Mouse (Mus musculus): ENCODE measurements around the gene H2-Ob. TPM values are rescaled to one million over a fixed set of nuclear protein-coding genes. Genes with fewer than 3 reads are reported as not detected.

The H2-Ob gene
- polyA plus RNA-seq, 1 experiment from 2014 or later = 0.54 TPM

GRCm38 (mm10) chr17:34300691-34301566, 62.2 kb downstream of the H2-Ob start:
- WGBS (ENCODE audit: insufficient replicate concordance) = 57% methylated on average over 23 of the region's 23 CpGs

GRCm38 (mm10) chr17:34301670-34302190, 63.0 kb downstream of the H2-Ob start:
- ATAC-seq (ENCODE audit: low read depth) = no peak
- no peak overlapping the region for H3K9ac ChIP-seq (ENCODE audit: low read depth, low read length)
- no peak overlapping the region for H3K4me2 ChIP-seq (ENCODE audit: low read depth, low read length)
- H3K4me1 ChIP-seq (ENCODE audit: control insufficient read depth, low read depth, low read length) = no peaks in the 10 kb centered on the region
- no peak overlapping the region for H3K27ac ChIP-seq (ENCODE audit: low read length)
- H3K9me3 ChIP-seq (replicated peaks; ENCODE audit: control insufficient read depth, low read length) = no peaks in the 10 kb centered on the region
- 69% methylated on average over 4 of the region's 4 CpGs for WGBS (ENCODE audit: insufficient replicate concordance)
- H3K36me3 ChIP-seq (ENCODE audit: control insufficient read depth, insufficient read depth) = no peaks in the 10 kb centered on the region
- no peak overlapping the region for H3K4me3 ChIP-seq (ENCODE audit: low read depth, low read length)
- H3K27me3 ChIP-seq (ENCODE audit: control insufficient read depth, insufficient read depth, low read depth, low read length) = no peaks in the 10 kb centered on the region; the same call in 1 of the 2 replicates

More at GRCm38 (mm10) chr17:34300691-34301566, 62.2 kb downstream of the H2-Ob start:
- H3K4me2 ChIP-seq (ENCODE audit: low read depth, low read length) = no peak overlapping the region
- no peaks in the 10 kb centered on the region for H3K36me3 ChIP-seq (ENCODE audit: control insufficient read depth, insufficient read depth)
- ATAC-seq (ENCODE audit: low read depth) = no peak
- H3K4me1 ChIP-seq (ENCODE audit: control insufficient read depth, low read depth, low read length) = no peaks in the 10 kb centered on the region
- no peak overlapping the region for H3K27ac ChIP-seq (ENCODE audit: low read length)
- H3K9ac ChIP-seq (ENCODE audit: low read depth, low read length) = no peak overlapping the region
- no peak overlapping the region for H3K4me3 ChIP-seq (ENCODE audit: low read depth, low read length)
- H3K27me3 ChIP-seq (ENCODE audit: control insufficient read depth, insufficient read depth, low read depth, low read length) = no peaks in the 10 kb centered on the region; the same call in 1 of the 2 replicates
- H3K9me3 ChIP-seq (replicated peaks; ENCODE audit: control insufficient read depth, low read length) = no peaks in the 10 kb centered on the region

- no peak overlapping the region for H3K27ac ChIP-seq (ENCODE audit: low read length)
- H3K36me3 ChIP-seq (ENCODE audit: control insufficient read depth, insufficient read depth) = no peaks in the 10 kb centered on the region
- WGBS (ENCODE audit: insufficient replicate concordance) = 82% methylated on average over 2 of the region's 2 CpGs
- H3K27me3 ChIP-seq (ENCODE audit: control insufficient read depth, insufficient read depth, low read depth, low read length) = 0 out of 2 replicates have a peak, but pooled peaks cover 3% of the 10 kb centered on the region
- no peak overlapping the region for H3K9ac ChIP-seq (ENCODE audit: low read depth, low read length)
- H3K4me2 ChIP-seq (ENCODE audit: low read depth, low read length) = no peak overlapping the region
- no peaks in the 10 kb centered on the region for H3K9me3 ChIP-seq (replicated peaks; ENCODE audit: control insufficient read depth, low read length)
- no peak overlapping the region for H3K4me3 ChIP-seq (ENCODE audit: low read depth, low read length)
- ATAC-seq (ENCODE audit: low read depth) = no peak
- no peaks in the 10 kb centered on the region for H3K4me1 ChIP-seq (ENCODE audit: control insufficient read depth, low read depth, low read length)
Measured at GRCm38 (mm10) chr17:34303789-34304188, 65.1 kb downstream of the H2-Ob start.

Other genes starting within 250 kb of the H2-Ob start
- 126 and 139 TPM in 2 replicates for gene H2-K1, start 238.6 kb upstream of the H2-Ob start, polyA plus RNA-seq (2015; fragmentation: Nextera tagmentation; extraction: Ambion mirVana)
- gene Ring1, start 214.2 kb upstream of the H2-Ob start, polyA plus RNA-seq (2015; fragmentation: Nextera tagmentation; extraction: Ambion mirVana) = 3.2 and 4.0 TPM in 2 replicates
- 30.1 and 32.2 TPM in 2 replicates for gene H2-Ke6, start 210.8 kb upstream of the H2-Ob start, polyA plus RNA-seq (2015; fragmentation: Nextera tagmentation; extraction: Ambion mirVana)
- 58.8 and 59.8 TPM in 2 replicates for gene Slc39a7, start 207.2 kb upstream of the H2-Ob start, polyA plus RNA-seq (2015; fragmentation: Nextera tagmentation; extraction: Ambion mirVana)
- 14.7 and 15.7 TPM in 2 replicates for gene Rxrb, start 207.1 kb upstream of the H2-Ob start, polyA plus RNA-seq (2015; fragmentation: Nextera tagmentation; extraction: Ambion mirVana)
- 0.26 and 0.27 TPM in 2 replicates for gene Col11a2, start 199.5 kb upstream of the H2-Ob start, polyA plus RNA-seq (2015; fragmentation: Nextera tagmentation; extraction: Ambion mirVana)
- gene H2-Oa, start 146.6 kb upstream of the H2-Ob start, polyA plus RNA-seq (2015; fragmentation: Nextera tagmentation; extraction: Ambion mirVana) = 0.43 and 0.57 TPM in 2 replicates
- 5.3 and 5.5 TPM in 2 replicates for gene H2-DMa, start 119.4 kb upstream of the H2-Ob start, polyA plus RNA-seq (2015; fragmentation: Nextera tagmentation; extraction: Ambion mirVana)
- 32.0 and 35.8 TPM in 2 replicates for gene Brd2, start 116.3 kb upstream of the H2-Ob start, polyA plus RNA-seq (2015; fragmentation: Nextera tagmentation; extraction: Ambion mirVana)
- gene H2-DMb2, start 95.6 kb upstream of the H2-Ob start, polyA plus RNA-seq (2015; fragmentation: Nextera tagmentation; extraction: Ambion mirVana) = 0.74 and 1.0 TPM in 2 replicates
- gene H2-DMb1, start 85.8 kb upstream of the H2-Ob start, polyA plus RNA-seq (2015; fragmentation: Nextera tagmentation; extraction: Ambion mirVana) = 1.3 and 1.5 TPM in 2 replicates
- gene Tap1, start 51.4 kb upstream of the H2-Ob start, polyA plus RNA-seq (2015; fragmentation: Nextera tagmentation; extraction: Ambion mirVana) = 3.8 and 4.2 TPM in 2 replicates
- gene Psmb9, start 51.1 kb upstream of the H2-Ob start, polyA plus RNA-seq (2015; fragmentation: Nextera tagmentation; extraction: Ambion mirVana) = 9.6 and 9.7 TPM in 2 replicates
- gene Psmb8, start 41.2 kb upstream of the H2-Ob start, polyA plus RNA-seq (2015; fragmentation: Nextera tagmentation; extraction: Ambion mirVana) = 17.7 and 18.5 TPM in 2 replicates
- 6.7 TPM in 2 replicates for gene Tap2, start 35.4 kb upstream of the H2-Ob start, polyA plus RNA-seq (2015; fragmentation: Nextera tagmentation; extraction: Ambion mirVana)
- 8.9 and 12.0 TPM in 2 replicates for gene H2-Ab1, start 18.8 kb downstream of the H2-Ob start, polyA plus RNA-seq (2015; fragmentation: Nextera tagmentation; extraction: Ambion mirVana)
- 4.3 and 4.7 TPM in 2 replicates for gene H2-Aa, start 48.9 kb downstream of the H2-Ob start, polyA plus RNA-seq (2015; fragmentation: Nextera tagmentation; extraction: Ambion mirVana)
- 3.1 and 3.2 TPM in 2 replicates for gene H2-Eb1, start 67.0 kb downstream of the H2-Ob start, polyA plus RNA-seq (2015; fragmentation: Nextera tagmentation; extraction: Ambion mirVana)
- gene H2-Eb2, start 86.8 kb downstream of the H2-Ob start, polyA plus RNA-seq (2015; fragmentation: Nextera tagmentation; extraction: Ambion mirVana) = not detected in 2 replicates
- 0.04 and 0.13 TPM in 2 replicates for gene Btnl2, start 115.9 kb downstream of the H2-Ob start, polyA plus RNA-seq (2015; fragmentation: Nextera tagmentation; extraction: Ambion mirVana)
- gene Btnl1, start 138.2 kb downstream of the H2-Ob start, polyA plus RNA-seq (2015; fragmentation: Nextera tagmentation; extraction: Ambion mirVana) = 0.06 and 0.31 TPM in 2 replicates
- 0.12 and 0.16 TPM in 2 replicates for gene BC051142, start 159.9 kb downstream of the H2-Ob start, polyA plus RNA-seq (2015; fragmentation: Nextera tagmentation; extraction: Ambion mirVana)
- gene Btnl4, start 238.4 kb downstream of the H2-Ob start, polyA plus RNA-seq (2015; fragmentation: Nextera tagmentation; extraction: Ambion mirVana) = 0.14 TPM in 1 of 2 replicates, not detected in the other